Mouse (Mus musculus) G1E (cell line): ENCODE results near the gene Tmc4.

Source experiments
- CTCF ChIP-seq: IDR thresholded peaks from 2 replicates; pipeline ENCODE4 v1.5.1; 2012; ENCODE audit warnings: low read depth, low read length, inconsistent platforms, mixed read lengths
- GATA1 ChIP-seq: IDR thresholded peaks from 2 replicates; pipeline ENCODE4 v1.6.1; 2012; ENCODE audit warnings: borderline replicate concordance, low read length, inconsistent platforms, mixed read lengths
- GATA2 ChIP-seq: IDR thresholded peaks from 2 replicates; pipeline ENCODE4 v1.6.1; 2012; ENCODE audit warnings: low read depth, low read length, inconsistent platforms, borderline replicate concordance
- POLR2AphosphoS5 ChIP-seq: IDR thresholded peaks from 2 replicates; pipeline ENCODE4 v1.6.1; 2012; ENCODE audit warnings: low read depth, low read length, inconsistent platforms; ENCODE audit not compliant: insufficient replicate concordance
- TAL1 ChIP-seq: conservative IDR thresholded peaks from 2 replicates; pipeline ENCODE4 v1.6.1; 2012; ENCODE audit warnings: low read depth, low read length, inconsistent platforms, mixed read lengths

GRCm38 (mm10) chr7:3644672-3645487 lies 32.5 kb downstream of the Tmc4 start, which contains the start of gene Cnot3:
- TF ChIP-seq CTCF, result no peak
- TF ChIP-seq GATA2, result no peak
- no peak for TF ChIP-seq GATA1
- no peak for TF ChIP-seq POLR2AphosphoS5
- TF ChIP-seq TAL1, result no peak
